In genomic region chr2:104163978-104164487, GRCm38 (mm10) we compare ENCODE assay signal across 36 mouse cellular contexts. TPM values are rescaled to one million over a fixed set of nuclear protein-coding genes. Genes with fewer than 3 reads are reported as not detected.
"Had no signal": no experiment of that assay in that cellular context is flagged by ENCODE, and none has a peak within 500 bp of the region (broad histone marks: within the 10 kb centered on the region; RNA-seq: fewer than 3 reads in every experiment).

No protein-coding gene starts in this region.

- DNase-seq: heart, postnatal 10 days; heart, postnatal 14 days; heart, postnatal 36 days; heart, postnatal 4 days; kidney, adult 18-20 months; kidney, adult 9 months; kidney, postnatal 10 days; kidney, postnatal 25 days; kidney, postnatal 36 days; layer of hippocampus, adult 9-11 months; layer of hippocampus, postnatal 36 days had no signal

- ATAC-seq: hindbrain, embryonic 16.5 days; hindbrain, postnatal 0 days; inflammation-experienced regulatory T-cells, adult 6 months; intestine, embryonic 15.5 days; intestine, embryonic 16.5 days; intestine, postnatal 0 days had no signal

- H3K36me3 ChIP-seq: heart, embryonic 10.5 days; heart, embryonic 13.5 days; heart, embryonic 15.5 days; hindbrain, embryonic 10.5 days; hindbrain, embryonic 12.5 days; intestine, embryonic 15.5 days; kidney, embryonic 15.5 days had no signal

- H3K4me2 ChIP-seq: heart, embryonic 11.5 days; heart, embryonic 13.5 days; heart, embryonic 15.5 days; hindbrain, embryonic 12.5 days; hindbrain, embryonic 13.5 days; hindbrain, embryonic 14.5 days; hindbrain, embryonic 15.5 days; intestine, embryonic 15.5 days; kidney, embryonic 15.5 days had no signal

- H3K4me1 ChIP-seq: heart, embryonic 10.5 days; heart, embryonic 13.5 days; heart, embryonic 15.5 days; intestine, embryonic 15.5 days had no signal

- H3K4me3 ChIP-seq: heart, embryonic 10.5 days; heart, embryonic 13.5 days; heart, embryonic 15.5 days; hindbrain, embryonic 10.5 days; hindbrain, embryonic 12.5 days; hindbrain, embryonic 13.5 days; hindbrain, embryonic 15.5 days; intestine, embryonic 15.5 days; kidney, embryonic 15.5 days; layer of hippocampus, adult 2 months; left cerebral cortex, adult 2 months had no signal

- H3K27me3 ChIP-seq: heart, embryonic 13.5 days; heart, embryonic 15.5 days; hindbrain, embryonic 12.5 days; hindbrain, embryonic 13.5 days; hindbrain, embryonic 15.5 days; intestine, embryonic 15.5 days; kidney, embryonic 15.5 days had no signal

- H3K9me3 ChIP-seq: heart, embryonic 10.5 days; heart, embryonic 13.5 days; heart, embryonic 15.5 days; hindbrain, embryonic 10.5 days; hindbrain, embryonic 12.5 days; hindbrain, embryonic 13.5 days; hindbrain, embryonic 15.5 days; intestine, embryonic 15.5 days; kidney, embryonic 15.5 days had no signal

- H3K9ac ChIP-seq: heart, embryonic 13.5 days; heart, embryonic 15.5 days; hindbrain, embryonic 12.5 days; hindbrain, embryonic 13.5 days; hindbrain, embryonic 14.5 days; hindbrain, embryonic 15.5 days; intestine, embryonic 15.5 days; kidney, embryonic 15.5 days had no signal

- H3K27ac ChIP-seq: heart, embryonic 10.5 days; heart, embryonic 13.5 days; heart, embryonic 15.5 days; hindbrain, embryonic 10.5 days; hindbrain, embryonic 12.5 days; hindbrain, embryonic 13.5 days; hindbrain, embryonic 14.5 days; hindbrain, embryonic 15.5 days; hindbrain, postnatal 0 days; intestine, embryonic 15.5 days; kidney, embryonic 15.5 days; kidney, postnatal 0 days; layer of hippocampus, adult 2 months; left cerebral cortex, adult 2 months had no signal

RNA-seq across cellular contexts. Expression of gene A930018P22Rik, which starts 41.5 kb away (rescaled TPM):
- polyA plus RNA-seq: heart, embryonic 14.5 days; heart, embryonic 16.5 days; hindbrain, embryonic 11.5 days; hindbrain, embryonic 12.5 days; hindbrain, embryonic 13.5 days; hindbrain, embryonic 14.5 days; hindbrain, embryonic 15.5 days; hindbrain, embryonic 16.5 days; hindbrain, postnatal 0 days; inflammation-experienced regulatory T-cells, adult 6 months; intestine, embryonic 14.5 days; kidney, embryonic 16.5 days; large intestine, adult 2 months had no signal
